Mouse (Mus musculus) heart, postnatal 36 days (tissue): ENCODE measurements around the gene Myo1c. TPM values are rescaled to one million over a fixed set of nuclear protein-coding genes. Genes with fewer than 3 reads are reported as not detected.
"Not testable (repeated sequence)": the region's sequence is repeated elsewhere in the genome, so short reads cannot be mapped to it uniquely, and the experiment has no call there.

ENCODE experiments used
- DNase-seq, 2 experiments: peaks; one replicate each; pipeline ENCODE4 v3.0.0; 2021 to 2022
- intact Hi-C: fragments of 180-260 bp; cut with DNase I; formaldehyde crosslinking; loops from one replicate; pipeline ENCODE4 v1.15.1; 2025
- total RNA-seq, 2 experiments: library from RNA; stranded (reverse); gene quantifications; 2 replicates each; pipeline ENCODE4 v1.2.3; 2021

Gene Myo1c
- total RNA-seq, 2 experiments from 2014 or later: 110 to 122 TPM

GRCm38 (mm10) chr11:75697464-75697863 is 47.2 kb downstream of the Myo1c start:
- DNase-seq, intact Hi-C loops: not testable (repeated sequence)

- DNase-seq: no peak
- intact Hi-C loops: no loop called here
Measured at GRCm38 (mm10) chr11:75700557-75700956, 50.3 kb downstream of the Myo1c start.

GRCm38 (mm10) chr11:75702761-75703160 is 52.5 kb downstream of the Myo1c start:
- intact Hi-C loops: no loop called here

GRCm38 (mm10) chr11:75703748-75704147 is 53.4 kb downstream of the Myo1c start:
- no peak for DNase-seq
- intact Hi-C loops: no loop called here

More at GRCm38 (mm10) chr11:75702761-75703160, 52.5 kb downstream of the Myo1c start:
- no peak for DNase-seq

- intact Hi-C loops: loop anchor here (2.0 kb wide), 1 partner anchor 255 kb away; no protein-coding TSS in a partner anchor
- peak in 1 of 2 experiments; percentile 24 for DNase-seq
Measured at GRCm38 (mm10) chr11:75713949-75714348, 63.6 kb downstream of the Myo1c start.

- DNase-seq: no peak
- intact Hi-C loops: loop anchor here (2.0 to 5.0 kb wide), 3 partner anchors 197 to 447 kb away; no protein-coding TSS in a partner anchor
Measured at GRCm38 (mm10) chr11:75715556-75715955, 65.3 kb downstream of the Myo1c start.

- intact Hi-C loops: loop anchor here (5.0 kb wide), 2 partner anchors 196 to 446 kb away; no protein-coding TSS in a partner anchor
- DNase-seq: no peak
Measured at GRCm38 (mm10) chr11:75716661-75717325, 66.5 kb downstream of the Myo1c start.

- no peak for DNase-seq
- intact Hi-C loops: no loop called here
Measured at GRCm38 (mm10) chr11:75722339-75722738, 72.0 kb downstream of the Myo1c start.

Other genes starting within 250 kb of the Myo1c start
- 10 to 100 TPM; 25.4 to 26.1 TPM for gene Serpinf1, start 227.8 kb upstream of the Myo1c start, total RNA-seq
- gene Serpinf2, start 210.9 kb upstream of the Myo1c start, total RNA-seq: not detected
- gene Wdr81, start 195.8 kb upstream of the Myo1c start, total RNA-seq: 10 to 100 TPM in 1 of 2 experiments, 1 to 10 TPM in 1; 8.7 to 10.4 TPM
- gene Tlcd2, start 188.8 kb upstream of the Myo1c start, total RNA-seq: 1 to 10 TPM; 5.4 to 7.1 TPM
- 10 to 100 TPM; 82.9 to 92.8 TPM for gene Prpf8, start 163.7 kb upstream of the Myo1c start, total RNA-seq
- gene Rilp, start 140.4 kb upstream of the Myo1c start, total RNA-seq: 10 to 100 TPM; 51.4 to 52.3 TPM
- gene Scarf1, start 137.0 kb upstream of the Myo1c start, total RNA-seq: 10 to 100 TPM in 1 of 2 experiments, 1 to 10 TPM in 1; 9.1 to 10.3 TPM
- 10 to 100 TPM; 17.7 to 22.2 TPM for gene Slc43a2, start 118.8 kb upstream of the Myo1c start, total RNA-seq
- gene Pitpna, start 62.4 kb upstream of the Myo1c start, total RNA-seq: 100 to 1,000 TPM; 103 to 112 TPM
- gene Inpp5k, start 19.5 kb upstream of the Myo1c start, total RNA-seq: 10 to 100 TPM; 32.7 to 33.5 TPM
- gene Crk, start 28.8 kb downstream of the Myo1c start, total RNA-seq: 10 to 100 TPM; 78.4 to 84.2 TPM
- 100 to 1,000 TPM; 561 to 563 TPM for gene Ywhae, start 82.4 kb downstream of the Myo1c start, total RNA-seq
- under 1 TPM; 0.46 to 0.61 TPM for gene Doc2b, start 145.5 kb downstream of the Myo1c start, total RNA-seq